Mouse (Mus musculus) kidney, embryonic 14.5 days (tissue): ENCODE measurements around the gene Gm7534. TPM values are rescaled to one million over a fixed set of nuclear protein-coding genes. Genes with fewer than 3 reads are reported as not detected.

ENCODE experiments used
- ATAC-seq: fragments of 200-750 bp; cut with Nextera tagmentation; 2 replicates; pipeline ENCODE4 v1.8.0; 2017; ENCODE audit warnings: moderate number of reproducible peaks, mild to moderate bottlenecking, moderate TSS enrichment, moderate library complexity; ENCODE audit not compliant: low FRiP score, low TSS enrichment
- H3K27ac ChIP-seq: fragments of 300-500 bp; sonication (generic); 2 replicates; pipeline ENCODE4 v1.5.1; 2014; ENCODE audit warnings: low read depth, mild to moderate bottlenecking, low read length, moderate library complexity, mixed read lengths
- H3K27me3 ChIP-seq: fragments of 300-500 bp; sonication (generic); 2 replicates; pipeline ENCODE4 v1.6.1; 2014; ENCODE audit warnings: mild to moderate bottlenecking, low read length; ENCODE audit not compliant: control insufficient read depth, insufficient read depth
- H3K36me3 ChIP-seq: fragments of 300-500 bp; sonication (generic); 2 replicates; pipeline ENCODE4 v1.6.1; 2014; ENCODE audit warnings: low read length, mixed read lengths; ENCODE audit not compliant: control insufficient read depth, insufficient read depth
- H3K4me1 ChIP-seq: fragments of 300-500 bp; sonication (generic); 2 replicates; pipeline ENCODE4 v1.6.1; 2014; ENCODE audit warnings: low read length, mixed read lengths; ENCODE audit not compliant: control insufficient read depth, insufficient read depth
- H3K4me2 ChIP-seq: fragments of 300-500 bp; sonication (generic); replicated peaks from 2 replicates; pipeline ENCODE4 v1.6.1; 2014; ENCODE audit warnings: low read depth, mild to moderate bottlenecking, low read length
- H3K4me3 ChIP-seq: fragments of 300-500 bp; sonication (generic); 2 replicates; pipeline ENCODE4 v1.5.1; 2014; ENCODE audit warnings: mild to moderate bottlenecking, low read length
- H3K9ac ChIP-seq: fragments of 300-500 bp; sonication (generic); 2 replicates; pipeline ENCODE4 v1.6.1; 2014; ENCODE audit warnings: low read depth, mild to moderate bottlenecking, low read length, moderate library complexity
- H3K9me3 ChIP-seq: fragments of 300-500 bp; sonication (generic); 2 replicates; pipeline ENCODE4 v1.6.1; 2016; ENCODE audit warnings: low read length; ENCODE audit not compliant: control insufficient read depth
- WGBS: fragments of 180-500 bp; shearing (Covaris S2); extraction: QIAGEN DNeasy Blood & Tissue Kit; methylation state at CpG from one replicate; pipeline ENCODE4 v1.1.7; 2014; 5-methylcytosine and 5-hydroxymethylcytosine counted together
- polyA plus RNA-seq: library from polyadenylated mRNA; unstranded; fragments of >200 nt; fragmentation: Nextera tagmentation; extraction: Ambion mirVana; gene quantifications from 2 replicates; pipeline ENCODE4 v1.2.1, GENCODE M21; 2014

The Gm7534 gene
- polyA plus RNA-seq, 1 experiment from 2014 or later, result 0.50 TPM

- 53% methylated on average over 11 of the region's 11 CpGs for WGBS
- 0 out of 2 replicates have a peak, but pooled peaks cover 4% of the 10 kb centered on the region for H3K4me1 ChIP-seq
- no peaks in the 10 kb centered on the region for H3K36me3 ChIP-seq
- peak overlapping the region; percentile 12; the same call in 1 of the 2 replicates for H3K4me2 ChIP-seq
- H3K27me3 ChIP-seq, result no peaks in the 10 kb centered on the region
- H3K27ac ChIP-seq, result peak overlapping the region; percentile 76; the same call in 1 of the 2 replicates
- H3K4me3 ChIP-seq, result no peak overlapping the region; the same call in 1 of the 2 replicates
- no peaks in the 10 kb centered on the region for H3K9me3 ChIP-seq
- ATAC-seq, result peak; percentile 69; the same call in 1 of the 2 replicates
- H3K9ac ChIP-seq, result no peak overlapping the region
Measured at GRCm38 (mm10) chr4:134222793-134223600, 20.2 kb upstream of the Gm7534 start.

GRCm38 (mm10) chr4:134206488-134207053, 3.8 kb upstream of the Gm7534 start:
- Histone ChIP-seq H3K9ac (no peak overlapping the region), H3K4me3 (no peak overlapping the region), H3K4me1 (peaks cover 5% of the 10 kb centered on the region), H3K27ac (peak overlapping the region; percentile 69), H3K36me3 (no peaks in the 10 kb centered on the region), H3K27me3 (no peaks in the 10 kb centered on the region), H3K9me3 (no peaks in the 10 kb centered on the region), H3K4me2 (no peak overlapping the region)
- WGBS, result 14% methylated on average over 6 of the region's 6 CpGs
- ATAC-seq, result peak; percentile 44; the same call in 1 of the 2 replicates

GRCm38 (mm10) chr4:134203340-134203896, 614 bp upstream of the Gm7534 start:
- 64% methylated on average over 17 of the region's 17 CpGs for WGBS
- H3K27me3 ChIP-seq, result no peaks in the 10 kb centered on the region
- no peak overlapping the region for H3K9ac ChIP-seq
- no peaks in the 10 kb centered on the region for H3K36me3 ChIP-seq
- no peak overlapping the region for H3K27ac ChIP-seq
- H3K9me3 ChIP-seq, result no peaks in the 10 kb centered on the region
- no peak overlapping the region for H3K4me3 ChIP-seq
- ATAC-seq, result no peak
- H3K4me2 ChIP-seq, result no peak overlapping the region
- peaks cover 5% of the 10 kb centered on the region for H3K4me1 ChIP-seq

- H3K9ac ChIP-seq, result no peak overlapping the region
- no peaks in the 10 kb centered on the region for H3K9me3 ChIP-seq
- 77% methylated on average over 2 of the region's 2 CpGs for WGBS
- no peaks in the 10 kb centered on the region for H3K4me1 ChIP-seq
- no peaks in the 10 kb centered on the region for H3K36me3 ChIP-seq
- H3K4me2 ChIP-seq, result no peak overlapping the region
- no peak for ATAC-seq
- H3K27me3 ChIP-seq, result no peaks in the 10 kb centered on the region
- no peak overlapping the region for H3K27ac ChIP-seq
- no peak overlapping the region for H3K4me3 ChIP-seq
Measured at GRCm38 (mm10) chr4:134199371-134199770, 3.4 kb downstream of the Gm7534 start.

- 1% methylated on average over 22 of the region's 22 CpGs for WGBS
- no peaks in the 10 kb centered on the region for H3K9me3 ChIP-seq
- H3K4me3 ChIP-seq, result peak overlapping the region; percentile 77
- peaks cover 4% of the 10 kb centered on the region; the same call in 1 of the 2 replicates for H3K4me1 ChIP-seq
- no peaks in the 10 kb centered on the region for H3K27me3 ChIP-seq
- H3K9ac ChIP-seq, result peak overlapping the region; percentile 81
- no peaks in the 10 kb centered on the region for H3K36me3 ChIP-seq
- peak overlapping the region; percentile 89 for H3K4me2 ChIP-seq
- ATAC-seq, result no peak
- H3K27ac ChIP-seq, result peak overlapping the region; percentile 67; the same call in 1 of the 2 replicates
Measured at GRCm38 (mm10) chr4:134186268-134186667, 16.5 kb downstream of the Gm7534 start.

GRCm38 (mm10) chr4:134185569-134185968, 17.2 kb downstream of the Gm7534 start:
- Histone ChIP-seq H3K9ac (peak overlapping the region; percentile 81; the same call in 1 of the 2 replicates), H3K4me3 (peak overlapping the region; percentile 77)
- no peak for ATAC-seq

GRCm38 (mm10) chr4:134183711-134184110, 19.1 kb downstream of the Gm7534 start:
- ATAC-seq, result no peak
- H3K4me1 ChIP-seq, result peaks cover 4% of the 10 kb centered on the region; the same call in 1 of the 2 replicates
- WGBS, result 84% methylated on average over 3 of the region's 3 CpGs
- no peak overlapping the region for H3K4me3 ChIP-seq
- H3K27me3 ChIP-seq, result no peaks in the 10 kb centered on the region
- no peaks in the 10 kb centered on the region for H3K36me3 ChIP-seq
- H3K27ac ChIP-seq, result no peak overlapping the region
- H3K9ac ChIP-seq, result no peak overlapping the region
- no peak overlapping the region for H3K4me2 ChIP-seq
- H3K9me3 ChIP-seq, result no peaks in the 10 kb centered on the region

More at GRCm38 (mm10) chr4:134185569-134185968, 17.2 kb downstream of the Gm7534 start:
- no peaks in the 10 kb centered on the region for H3K27me3 ChIP-seq
- WGBS, result 59% methylated on average over 3 of the region's 3 CpGs
- no peak overlapping the region for H3K27ac ChIP-seq
- H3K36me3 ChIP-seq, result no peaks in the 10 kb centered on the region
- no peaks in the 10 kb centered on the region for H3K9me3 ChIP-seq
- peak overlapping the region; percentile 89 for H3K4me2 ChIP-seq
- H3K4me1 ChIP-seq, result peaks cover 4% of the 10 kb centered on the region; the same call in 1 of the 2 replicates

- H3K4me2 ChIP-seq, result no peak overlapping the region
- no peaks in the 10 kb centered on the region for H3K36me3 ChIP-seq
- H3K9ac ChIP-seq, result no peak overlapping the region
- ATAC-seq, result no peak
- H3K4me3 ChIP-seq, result no peak overlapping the region
- H3K4me1 ChIP-seq, result peaks cover 4% of the 10 kb centered on the region; the same call in 1 of the 2 replicates
- no peak overlapping the region for H3K27ac ChIP-seq
- H3K9me3 ChIP-seq, result no peaks in the 10 kb centered on the region
- no peaks in the 10 kb centered on the region for H3K27me3 ChIP-seq
Measured at GRCm38 (mm10) chr4:134181825-134182224, 21.0 kb downstream of the Gm7534 start.
